Comparison of ENCODE assay signal across 9 mouse cellular contexts in the genomic region with DNA sequence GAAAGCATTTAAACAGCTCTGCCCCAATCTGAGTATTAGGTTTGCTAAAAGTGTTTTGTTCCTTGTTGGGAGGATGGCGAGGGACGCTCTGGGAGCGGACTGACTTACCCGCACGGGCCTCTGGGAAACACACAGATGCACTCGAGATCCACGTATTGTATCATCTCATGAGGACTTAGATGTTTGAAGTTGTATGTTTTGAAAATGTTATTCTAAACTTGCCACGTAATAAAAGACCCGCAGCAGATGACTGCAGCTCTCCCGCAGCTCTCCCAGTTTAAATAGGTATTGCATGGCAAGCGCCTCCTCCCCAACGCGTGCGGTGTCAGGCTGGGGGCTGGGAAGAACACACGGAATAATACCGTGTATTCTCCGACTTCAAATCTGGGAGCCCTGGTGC. TPM values are rescaled to one million over a fixed set of nuclear protein-coding genes. Genes with fewer than 3 reads are reported as not detected.
A peak's percentile ranks its signal among the peaks of the same experiment; 100 is the strongest.
DNase-seq lines count a peak whose midpoint lies in the region; ATAC-seq and TF ChIP-seq lines count a peak whose summit lies in the region.
"Had no signal": no experiment of that assay in that cellular context is flagged by ENCODE, and none has a peak within 500 bp of the region (broad histone marks: within the 10 kb centered on the region; RNA-seq: fewer than 3 reads in every experiment).

No protein-coding gene starts in this region.

- H3K27ac ChIP-seq in liver, embryonic 13.5 days: no peak overlapping the region
- H3K27ac ChIP-seq in stomach, postnatal 0 days (replicated peaks): no peak overlapping the region

- no peaks in the 10 kb centered on the region for H3K9me3 ChIP-seq in liver, embryonic 13.5 days (replicated peaks)
- no peaks in the 10 kb centered on the region for H3K9me3 ChIP-seq in stomach, postnatal 0 days (ENCODE audit: control insufficient read depth, low read length)

- WGBS in liver, embryonic 13.5 days (ENCODE audit: insufficient replicate concordance): 8% methylated on average over 17 of the region's 17 CpGs
- 4% methylated on average over 17 of the region's 17 CpGs for WGBS in stomach, postnatal 0 days

- H3K4me1 ChIP-seq in liver, embryonic 13.5 days (replicated peaks): no peaks in the 10 kb centered on the region
- H3K4me1 ChIP-seq in stomach, postnatal 0 days (replicated peaks; ENCODE audit: control insufficient read depth, insufficient read depth): no peaks in the 10 kb centered on the region

- H3K4me3 ChIP-seq in liver, embryonic 13.5 days (replicated peaks): 0 out of 2 replicates have a peak overlapping the region, but pooled peaks have one; percentile 5
- H3K4me3 ChIP-seq in stomach, postnatal 0 days (ENCODE audit: low read depth, low read length): peak overlapping the region; percentile 23

- no peak for ATAC-seq in liver, embryonic 13.5 days (ENCODE audit: low read depth)
- no peak for ATAC-seq in stomach, postnatal 0 days (ENCODE audit: low FRiP score, low TSS enrichment)

- TF ChIP-seq CTCF in stomach, postnatal 0 days (IDR thresholded peaks at IDR 0.05; ENCODE audit: low read depth): no peak

- peaks cover 18% of the 10 kb centered on the region for H3K27me3 ChIP-seq in liver, embryonic 13.5 days
- no peaks in the 10 kb centered on the region for H3K27me3 ChIP-seq in stomach, postnatal 0 days (ENCODE audit: control insufficient read depth, insufficient read depth, low read length)

- no peak for TF ChIP-seq EP300 in stomach, postnatal 0 days (optimal IDR thresholded peaks at IDR 0.05)

- H3K36me3 ChIP-seq in liver, embryonic 13.5 days: no peaks in the 10 kb centered on the region
- no peaks in the 10 kb centered on the region for H3K36me3 ChIP-seq in stomach, postnatal 0 days (ENCODE audit: control insufficient read depth, insufficient read depth, low read length)

- DNase-seq in cerebellum, postnatal 10 days: peak; percentile 28 to 30
- DNase-seq in cerebellum, postnatal 4 days (ENCODE audit: low spot score in 2 of 2): no peak
- DNase-seq in thymus, postnatal 14 days: peak; percentile 25
- no peak for DNase-seq in thymus, postnatal 10 days (ENCODE audit: low spot score in 2 of 2)
- no peak for DNase-seq in liver, embryonic 13.5 days
- no peak for DNase-seq in stomach, postnatal 0 days (ENCODE audit: low spot score)
- DNase-seq in adrenal gland, adult 8-10 months: no peak
- DNase-seq in kidney, adult 9 months: no peak
- DNase-seq: lung, adult 18-20 months had no signal

- no peak overlapping the region for H3K9ac ChIP-seq in liver, embryonic 13.5 days
- peak overlapping the region; percentile 27; the same call in 1 of the 2 replicates for H3K9ac ChIP-seq in stomach, postnatal 0 days (ENCODE audit: low read length)

- peak overlapping the region; percentile 44 for H3K4me2 ChIP-seq in liver, embryonic 13.5 days
- peak overlapping the region; percentile 51 for H3K4me2 ChIP-seq in stomach, postnatal 0 days (replicated peaks; ENCODE audit: low read depth)

RNA-seq across cellular contexts. Expression of gene Arid2, which starts 33.0 kb away (rescaled TPM):
- 7.9 and 9.6 TPM in 2 replicates for polyA plus RNA-seq in liver, embryonic 13.5 days (2015; fragmentation: Nextera tagmentation; extraction: Ambion mirVana)
- polyA plus RNA-seq in stomach, postnatal 0 days (2015; fragmentation: Nextera tagmentation; extraction: Ambion mirVana): 7.3 and 8.3 TPM in 2 replicates
- total RNA-seq in adrenal gland, adult 8-10 months (2022): 10 to 100 TPM; 39.0 to 55.2 (median 46.1) TPM

Comparison
In these comparisons a context has a peak if more than half of its experiments do, and no peak if none do; other contexts are left out.
1. DNase-seq: peak in cerebellum, postnatal 10 days (2 of 2) and thymus, postnatal 14 days (single experiment); none in cerebellum, postnatal 4 days (0 of 2), thymus, postnatal 10 days (0 of 2), liver, embryonic 13.5 days (single experiment), stomach, postnatal 0 days (single experiment), adrenal gland, adult 8-10 months (single experiment) and kidney, adult 9 months (single experiment).